Mouse (Mus musculus): ENCODE results near the gene Fads6.
A peak's percentile ranks its signal among the peaks of the same experiment; 100 is the strongest.

Fads6 gene

GRCm38 (mm10) chr11:115288305-115288704 is 9.2 kb downstream of the Fads6 start:
- no peak for TF ChIP-seq GATA4 (IDR thresholded peaks at IDR 0.05; ENCODE audit: insufficient replicate concordance, low read length)

GRCm38 (mm10) chr11:115287386-115287785 is 10.1 kb downstream of the Fads6 start:
- no peak for TF ChIP-seq GATA4 (IDR thresholded peaks at IDR 0.05; ENCODE audit: insufficient replicate concordance, low read length)

GRCm38 (mm10) chr11:115286201-115286993 is 11.1 kb downstream of the Fads6 start:
- TF ChIP-seq GATA4 (IDR thresholded peaks at IDR 0.05; ENCODE audit: insufficient replicate concordance, low read length) = no peak

GRCm38 (mm10) chr11:115285282-115285681 is 12.2 kb downstream of the Fads6 start:
- no peak for TF ChIP-seq GATA4 (IDR thresholded peaks at IDR 0.05; ENCODE audit: insufficient replicate concordance, low read length)

GRCm38 (mm10) chr11:115283891-115284620 is 13.4 kb downstream of the Fads6 start:
- no peak for TF ChIP-seq GATA4 (IDR thresholded peaks at IDR 0.05; ENCODE audit: insufficient replicate concordance, low read length)

GRCm38 (mm10) chr11:115283486-115283765 is 14.0 kb downstream of the Fads6 start:
- TF ChIP-seq GATA4 (IDR thresholded peaks at IDR 0.05; ENCODE audit: insufficient replicate concordance, low read length) = no peak

- TF ChIP-seq GATA4 (IDR thresholded peaks at IDR 0.05; ENCODE audit: insufficient replicate concordance, low read length) = no peak
These were observed 14.6 kb downstream of the Fads6 start for GRCm38 (mm10) chr11:115282723-115283485.

- no peak for TF ChIP-seq GATA4 (IDR thresholded peaks at IDR 0.05; ENCODE audit: insufficient replicate concordance, low read length)
These were observed 15.2 kb downstream of the Fads6 start for GRCm38 (mm10) chr11:115282295-115282694.

GRCm38 (mm10) chr11:115279726-115280125 is 17.7 kb downstream of the Fads6 start:
- no peak for TF ChIP-seq GATA4 (IDR thresholded peaks at IDR 0.05; ENCODE audit: insufficient replicate concordance, low read length)

- no peak for TF ChIP-seq GATA4 (IDR thresholded peaks at IDR 0.05; ENCODE audit: insufficient replicate concordance, low read length)
These were observed 19.3 kb downstream of the Fads6 start for GRCm38 (mm10) chr11:115278176-115278575.

GRCm38 (mm10) chr11:115277604-115277975 is 19.9 kb downstream of the Fads6 start:
- no peak for TF ChIP-seq GATA4 (IDR thresholded peaks at IDR 0.05; ENCODE audit: insufficient replicate concordance, low read length)

GRCm38 (mm10) chr11:115276780-115277603 is 20.5 kb downstream of the Fads6 start, which contains the start of gene Fdxr:
Gene Fdxr, minus strand, starts transcription at chr11:115277050.
- TF ChIP-seq GATA4 (IDR thresholded peaks at IDR 0.05; ENCODE audit: insufficient replicate concordance, low read length) = peak; percentile 67; the same call in 1 of the 2 replicates

GRCm38 (mm10) chr11:115275954-115276353 is 21.5 kb downstream of the Fads6 start:
- no peak for TF ChIP-seq GATA4 (IDR thresholded peaks at IDR 0.05; ENCODE audit: insufficient replicate concordance, low read length)

- TF ChIP-seq GATA4 (IDR thresholded peaks at IDR 0.05; ENCODE audit: insufficient replicate concordance, low read length) = no peak
These were observed 22.0 kb downstream of the Fads6 start for GRCm38 (mm10) chr11:115275509-115275908.

GRCm38 (mm10) chr11:115274771-115275170 is 22.7 kb downstream of the Fads6 start:
- no peak for TF ChIP-seq GATA4 (IDR thresholded peaks at IDR 0.05; ENCODE audit: insufficient replicate concordance, low read length)

All from liver, adult (tissue).